Mouse (Mus musculus) bone marrow macrophage, adult 2 months (primary cell): ENCODE measurements around the gene Poll. TPM values are rescaled to one million over a fixed set of nuclear protein-coding genes. Genes with fewer than 3 reads are reported as not detected.

Experiments
- H3K27ac ChIP-seq: 2 replicates; pipeline ENCODE4 v1.5.1; 2012; ENCODE audit warnings: low read depth, low read length; ENCODE audit not compliant: insufficient read depth
- H3K4me1 ChIP-seq: 2 replicates; pipeline ENCODE4 v1.6.1; 2012; ENCODE audit warnings: low read length; ENCODE audit not compliant: control insufficient read depth, insufficient read depth
- H3K4me3 ChIP-seq: 2 replicates; pipeline ENCODE4 v1.5.1; 2012; ENCODE audit warnings: mild to moderate bottlenecking, low read length, moderate library complexity; ENCODE audit not compliant: insufficient read depth
- CTCF ChIP-seq: IDR thresholded peaks from 2 replicates; pipeline ENCODE4 v1.5.1; 2012; ENCODE audit warnings: low read depth, mild to moderate bottlenecking, low read length, moderate library complexity
- POLR2A ChIP-seq: IDR thresholded peaks from 2 replicates; pipeline ENCODE4 v1.6.1; 2012; ENCODE audit warnings: mild to moderate bottlenecking, low read depth, low read length, borderline replicate concordance
- polyA plus RNA-seq: library from polyadenylated mRNA; stranded (reverse); fragments of >200 nt; gene quantifications from 2 replicates; pipeline ENCODE4 v1.2.4, GENCODE M21; 2012; ENCODE audit not compliant: missing spikeins, insufficient read depth, insufficient read length

Gene Poll
- 9.3 and 10.1 TPM in 2 replicates for polyA plus RNA-seq

DNA sequence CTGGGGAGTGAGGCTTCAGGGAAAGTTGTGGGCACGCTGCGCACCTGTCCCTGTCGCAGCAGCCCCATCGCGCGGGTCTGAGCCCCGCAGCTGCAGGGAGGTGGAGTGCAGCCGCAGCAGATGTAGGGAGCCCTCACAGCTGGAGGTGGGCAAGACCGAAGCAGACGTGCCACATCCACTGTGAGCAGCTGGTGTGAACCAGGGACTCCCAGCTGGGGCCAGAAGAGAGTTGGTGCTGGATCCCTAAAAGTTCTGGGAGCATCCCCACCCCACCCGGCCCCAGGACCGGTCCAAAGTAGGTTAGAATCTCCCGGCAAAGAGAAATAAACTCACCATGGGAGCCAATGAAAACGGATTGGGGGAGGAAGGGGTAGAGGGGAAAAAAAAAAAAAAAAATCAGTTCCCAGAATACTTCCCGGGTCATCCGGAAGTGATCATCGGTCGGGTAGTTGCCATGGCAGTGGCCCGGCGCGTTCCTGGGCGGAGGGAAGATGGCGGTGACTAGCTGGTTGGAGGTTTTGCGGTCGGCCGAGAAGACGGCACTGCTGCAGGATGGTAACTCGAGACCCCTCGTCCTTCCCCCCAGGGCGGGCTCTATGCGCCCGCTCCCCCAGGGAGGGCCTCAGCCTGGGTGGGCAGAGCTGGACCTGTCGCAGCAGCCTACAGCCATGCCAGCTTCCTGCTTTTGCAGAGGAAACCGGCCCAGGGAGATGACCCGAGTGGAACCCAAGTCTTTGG is at the start of gene Poll, which contains the start of gene Gm17018:
Gene Poll (minus strand): TSS at position 379 of the 738 bp plus-strand sequence.
Gene Gm17018 (plus strand): TSS at position 463 of the 738 bp plus-strand sequence.
- peaks cover 28% of the 10 kb centered on the region for H3K4me1 ChIP-seq
- peak within 1 kb of the TSS; percentile 52 for H3K27ac ChIP-seq
- peak within 1 kb of the TSS; percentile 82 for H3K4me3 ChIP-seq
- TF ChIP-seq POLR2A (no peak), CTCF (no peak)

DNA sequence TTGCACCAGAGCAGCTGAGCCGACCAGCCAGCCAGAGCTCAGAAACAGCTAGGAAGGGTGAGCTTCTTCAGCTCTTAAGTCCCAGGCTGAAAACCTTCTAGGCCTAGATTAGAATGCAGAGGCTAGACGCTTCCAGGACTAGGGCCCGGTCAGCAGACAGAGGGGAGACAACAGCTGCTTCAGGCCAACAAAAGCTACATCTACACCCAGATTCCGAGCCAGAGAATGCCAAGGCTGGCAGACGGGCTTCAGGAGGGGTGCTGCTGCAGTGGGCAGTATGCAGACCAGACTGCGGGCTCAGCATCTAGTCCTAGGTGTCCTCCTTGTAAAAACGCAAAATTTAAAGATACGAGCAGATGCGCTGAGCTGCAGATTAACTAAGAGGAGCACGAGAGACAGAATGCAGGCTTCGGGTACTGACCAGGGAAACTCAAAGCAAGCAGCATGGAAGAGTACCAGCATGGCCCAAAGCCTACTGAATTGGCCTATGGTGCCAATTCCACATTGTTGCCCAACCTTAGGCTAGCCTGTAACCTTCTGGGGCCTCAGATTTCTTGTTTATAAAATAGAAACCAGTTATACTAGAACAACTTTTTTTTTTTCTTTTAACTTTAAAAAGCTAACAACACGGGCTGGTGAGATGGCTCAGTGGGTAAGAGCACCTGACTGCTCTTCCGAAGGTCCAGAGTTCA is 48.5 kb upstream of the Poll start:
- Histone ChIP-seq H3K4me1 (no peaks in the 10 kb centered on the region), H3K27ac (no peak overlapping the region), H3K4me3 (no peak overlapping the region)
- TF ChIP-seq POLR2A = no peak
- no peak for TF ChIP-seq CTCF

DNA sequence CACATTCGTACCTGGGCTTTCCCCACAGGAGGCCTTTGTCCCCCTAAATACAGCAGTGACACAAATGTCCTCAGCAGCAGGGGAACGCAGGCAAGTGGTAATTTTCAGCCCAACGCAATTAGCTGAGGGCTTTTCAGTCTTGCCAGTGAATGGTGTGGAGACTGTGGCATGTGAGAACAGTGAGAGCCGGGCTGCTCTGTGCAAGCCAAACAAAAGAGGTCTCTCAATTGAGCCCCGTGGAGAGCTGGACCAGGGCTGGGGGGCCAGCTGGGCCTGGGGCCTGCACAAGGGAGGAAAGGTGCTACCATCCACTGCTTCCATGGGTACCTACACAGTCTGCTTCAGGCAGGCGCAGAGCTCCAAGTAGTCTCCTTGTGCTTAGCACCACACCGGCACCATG is 47.1 kb upstream of the Poll start:
- no peak overlapping the region for H3K4me3 ChIP-seq
- H3K4me1 ChIP-seq = no peaks in the 10 kb centered on the region
- no peak overlapping the region for H3K27ac ChIP-seq
- TF ChIP-seq CTCF (no peak), POLR2A (no peak)

GRCm38 (mm10) chr19:45606701-45607100 is 46.4 kb upstream of the Poll start:
- no peak overlapping the region for H3K4me3 ChIP-seq
- no peak overlapping the region for H3K27ac ChIP-seq
- TF ChIP-seq CTCF (no peak), POLR2A (no peak)
- H3K4me1 ChIP-seq = no peaks in the 10 kb centered on the region

DNA sequence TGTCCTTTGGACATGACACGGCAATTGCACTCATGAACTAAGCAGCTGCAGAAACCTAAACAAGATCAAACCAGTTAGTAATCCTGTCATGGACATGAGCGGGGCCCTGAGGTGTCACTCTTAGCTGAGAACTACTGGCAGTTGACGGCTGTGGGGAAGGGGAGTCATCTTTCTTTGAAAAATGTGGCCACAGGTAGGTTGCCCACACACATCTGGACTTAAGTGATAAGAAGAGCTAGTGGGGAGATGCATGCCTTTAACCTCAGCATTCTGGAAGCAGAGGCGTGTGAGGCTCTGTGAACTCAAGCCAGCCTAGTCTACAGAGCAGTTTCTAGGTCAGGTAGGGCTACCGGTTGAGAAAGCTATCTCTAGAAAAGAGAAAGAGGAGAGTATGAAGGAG is 42.3 kb upstream of the Poll start:
- Histone ChIP-seq H3K4me3 (no peak overlapping the region), H3K4me1 (no peaks in the 10 kb centered on the region), H3K27ac (no peak overlapping the region)
- TF ChIP-seq POLR2A (no peak), CTCF (no peak)

GRCm38 (mm10) chr19:45597106-45597505 is 36.8 kb upstream of the Poll start:
- Histone ChIP-seq H3K27ac (no peak overlapping the region), H3K4me3 (no peak overlapping the region), H3K4me1 (peaks cover 16% of the 10 kb centered on the region)
- no peak for TF ChIP-seq POLR2A

DNA sequence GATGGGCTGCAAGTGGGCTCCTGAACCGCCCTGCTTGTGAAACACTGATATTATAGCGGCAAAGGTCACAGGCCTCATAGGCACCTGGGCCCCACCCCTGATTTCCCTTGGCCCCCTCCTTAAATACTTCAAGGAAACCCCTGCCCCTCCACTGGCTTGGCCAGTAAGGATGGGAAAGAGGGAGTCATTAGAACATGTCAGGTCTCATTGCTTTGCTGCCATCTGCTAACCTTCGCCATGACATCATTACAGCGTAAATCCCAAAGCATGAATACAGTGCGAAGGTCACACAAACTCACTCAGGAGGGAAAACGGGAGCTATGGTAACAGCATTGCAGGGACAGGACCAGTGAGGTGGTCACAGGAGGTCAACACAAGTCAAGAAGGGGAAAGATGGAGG is 36.1 kb upstream of the Poll start:
- TF ChIP-seq POLR2A (no peak), CTCF (no peak)
- Histone ChIP-seq H3K4me1 (peaks cover 18% of the 10 kb centered on the region), H3K4me3 (no peak overlapping the region), H3K27ac (no peak overlapping the region)

- H3K27ac ChIP-seq = no peak overlapping the region
- TF ChIP-seq POLR2A (no peak), CTCF (no peak)
Observed at GRCm38 (mm10) chr19:45596019-45596418, 35.7 kb upstream of the Poll start.

DNA sequence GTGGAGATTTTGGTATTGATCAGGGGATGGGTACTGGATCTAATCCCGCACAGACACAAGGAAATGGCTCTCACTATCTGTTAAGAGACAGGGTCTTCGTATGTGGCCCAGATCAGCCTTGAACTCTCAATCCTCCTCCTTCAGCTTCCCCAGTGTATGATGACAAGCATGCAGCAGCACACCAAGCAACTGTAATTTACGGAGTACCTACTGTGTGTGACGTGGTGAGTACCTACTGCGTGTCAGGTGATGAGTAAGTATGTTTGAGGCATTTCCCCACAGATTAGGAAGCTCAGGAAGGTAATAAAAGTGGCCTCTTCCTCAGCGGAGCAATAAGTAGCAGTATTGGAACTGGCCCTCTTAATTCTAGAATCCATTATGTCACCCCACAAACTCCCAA is 35.1 kb upstream of the Poll start:
- Histone ChIP-seq H3K4me3 (no peak overlapping the region), H3K4me1 (peaks cover 18% of the 10 kb centered on the region)
- TF ChIP-seq CTCF = no peak

More at GRCm38 (mm10) chr19:45596019-45596418, 35.7 kb upstream of the Poll start:
- no peak overlapping the region for H3K4me3 ChIP-seq
- H3K4me1 ChIP-seq = peaks cover 18% of the 10 kb centered on the region

DNA sequence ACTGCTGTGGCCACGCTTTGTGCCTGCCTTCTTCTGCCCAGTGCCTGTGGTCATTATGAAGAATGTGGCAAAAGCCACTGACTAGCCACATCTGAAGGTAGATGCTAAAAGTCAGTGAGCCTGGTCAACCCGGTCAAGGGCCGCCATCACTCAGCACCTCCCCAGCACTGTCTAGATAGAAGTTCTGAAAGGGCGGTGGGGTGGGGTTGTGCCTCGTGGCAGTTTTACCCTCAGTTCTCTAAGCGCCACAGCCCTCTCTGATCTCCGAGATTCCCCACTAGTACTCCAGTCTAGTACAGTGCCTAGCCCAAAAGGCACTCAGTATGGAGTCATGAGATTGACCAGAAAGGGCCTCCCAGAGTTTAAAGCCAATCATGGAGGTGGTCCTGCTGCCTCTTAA is 33.7 kb upstream of the Poll start:
- H3K4me1 ChIP-seq = peaks cover 26% of the 10 kb centered on the region
- no peak for TF ChIP-seq POLR2A
- TF ChIP-seq CTCF = no peak
- no peak overlapping the region for H3K4me3 ChIP-seq
- no peak overlapping the region for H3K27ac ChIP-seq

More for the DNA sequence above, 35.1 kb upstream of the Poll start:
- no peak overlapping the region for H3K27ac ChIP-seq

- no peak overlapping the region for H3K27ac ChIP-seq
- no peak for TF ChIP-seq CTCF
- TF ChIP-seq POLR2A = no peak
- H3K4me1 ChIP-seq = peaks cover 30% of the 10 kb centered on the region
- H3K4me3 ChIP-seq = no peak overlapping the region
Observed at GRCm38 (mm10) chr19:45592916-45593315, 32.6 kb upstream of the Poll start.
